Mouse (Mus musculus) testis, adult 2 months (tissue): ENCODE results near the gene D630045J12Rik.

Source experiments
- CTCF ChIP-seq: fragments of 200-500 bp; IDR thresholded peaks from 2 replicates; pipeline ENCODE4 v1.5.1; 2012; ENCODE audit warnings: low read depth, mild to moderate bottlenecking, inconsistent platforms, low read length, moderate library complexity; ENCODE audit not compliant: control insufficient read depth, insufficient read depth, insufficient replicate concordance
- POLR2A ChIP-seq: fragments of 200-500 bp; IDR thresholded peaks from 2 replicates; pipeline ENCODE4 v1.6.1; 2012; ENCODE audit warnings: low read depth, mild to moderate bottlenecking, inconsistent platforms, low read length, moderate library complexity; ENCODE audit not compliant: control insufficient read depth

DNA sequence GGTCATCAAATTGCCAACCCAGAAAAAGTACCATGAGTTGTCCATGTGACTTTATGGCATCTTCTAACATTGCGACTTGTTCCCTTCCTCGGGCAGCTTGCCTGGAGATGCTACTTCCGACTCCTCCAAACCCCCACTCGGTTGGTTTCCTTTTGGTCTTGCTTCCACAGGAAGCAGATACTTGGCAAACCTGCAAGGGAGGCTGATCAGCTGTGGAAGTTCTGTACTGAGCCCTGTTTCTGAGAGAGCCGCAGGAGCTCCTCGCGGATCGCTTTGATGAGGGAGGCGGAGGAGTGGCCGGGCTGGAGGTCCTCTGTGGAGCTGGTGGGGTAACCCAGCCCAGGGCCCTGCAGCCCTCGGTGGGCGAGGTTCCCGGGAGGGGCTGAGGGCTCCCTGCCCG, 125.7 kb downstream of the D630045J12Rik start:
- TF ChIP-seq POLR2A, result no peak
- no peak for TF ChIP-seq CTCF
